Mouse (Mus musculus) lung, postnatal 0 days (tissue): ENCODE data around the gene Cbfb. TPM values are rescaled to one million over a fixed set of nuclear protein-coding genes. Genes with fewer than 3 reads are reported as not detected.

Experiments used
- ATAC-seq: fragments of 200-750 bp; cut with Nextera tagmentation; 2 replicates; pipeline ENCODE4 v1.8.0; 2017; ENCODE audit warnings: moderate library complexity
- DNase-seq: peaks from one replicate; pipeline ENCODE4 v3.0.0-alpha.2; 2016; ENCODE audit warnings: low spot score
- H3K27ac ChIP-seq: fragments of 300-500 bp; sonication (generic); 2 replicates; pipeline ENCODE4 v1.5.1; 2014; ENCODE audit warnings: antibody characterized with exemption, mild to moderate bottlenecking, low read length, mixed read lengths
- H3K27me3 ChIP-seq: fragments of 300-500 bp; sonication (generic); replicated peaks from 2 replicates; pipeline ENCODE4 v1.6.1; 2014; ENCODE audit warnings: low read length, mixed read lengths; ENCODE audit not compliant: insufficient read depth
- H3K36me3 ChIP-seq: fragments of 300-500 bp; sonication (generic); 2 replicates; pipeline ENCODE4 v1.6.1; 2014; ENCODE audit warnings: low read length, mixed read lengths; ENCODE audit not compliant: insufficient read depth
- H3K4me1 ChIP-seq: fragments of 300-500 bp; sonication (generic); 2 replicates; pipeline ENCODE4 v1.6.1; 2014; ENCODE audit warnings: antibody characterized with exemption, low read depth, low read length, mixed read lengths; ENCODE audit not compliant: insufficient read depth
- H3K4me2 ChIP-seq: fragments of 300-500 bp; sonication (generic); replicated peaks from 2 replicates; pipeline ENCODE4 v1.6.1; 2014; ENCODE audit warnings: low read depth, mild to moderate bottlenecking, low read length, moderate library complexity, mixed read lengths
- H3K4me3 ChIP-seq: fragments of 300-500 bp; sonication (generic); 2 replicates; pipeline ENCODE4 v1.5.1; 2014; ENCODE audit warnings: low read depth, low read length
- H3K9ac ChIP-seq: fragments of 300-500 bp; sonication (generic); replicated peaks from 2 replicates; pipeline ENCODE4 v1.6.1; 2014; ENCODE audit warnings: low read depth, mild to moderate bottlenecking
- H3K9me3 ChIP-seq: fragments of 300-500 bp; sonication (generic); 2 replicates; pipeline ENCODE4 v1.6.1; 2016; ENCODE audit warnings: low read length, mixed read lengths
- CTCF ChIP-seq: IDR thresholded peaks from 2 replicates; pipeline ENCODE4 v1.5.1; 2016; ENCODE audit warnings: antibody characterized with exemption, mild to moderate bottlenecking
- EP300 ChIP-seq: IDR thresholded peaks from 2 replicates; pipeline ENCODE4 v1.6.1; 2016; ENCODE audit warnings: antibody characterized with exemption, mild to moderate bottlenecking, control low read depth
- WGBS: fragments of 180-500 bp; shearing (Covaris S2); extraction: QIAGEN DNeasy Blood & Tissue Kit; methylation state at CpG from one replicate; pipeline ENCODE4 v1.1.7; 2014; 5-methylcytosine and 5-hydroxymethylcytosine counted together
- polyA plus RNA-seq: library from polyadenylated mRNA; unstranded; fragments of >200 nt; fragmentation: Nextera tagmentation; extraction: Ambion mirVana; gene quantifications from 2 replicates; pipeline ENCODE4 v1.2.1, GENCODE M21; 2015

Cbfb gene
- polyA plus RNA-seq, 1 experiment from 2014 or later = 29.0 TPM

- Histone ChIP-seq H3K27ac (no peak overlapping the region), H3K9me3 (no peaks in the 10 kb centered on the region), H3K4me3 (no peak overlapping the region), H3K27me3 (no peaks in the 10 kb centered on the region), H3K4me2 (no peak overlapping the region), H3K36me3 (no peaks in the 10 kb centered on the region), H3K4me1 (no peaks in the 10 kb centered on the region), H3K9ac (no peak overlapping the region)
- DNase-seq (no peak), ATAC-seq (no peak)
- TF ChIP-seq EP300 (no peak), CTCF (no peak)
- 31% methylated on average over 5 of the region's 6 CpGs for WGBS
Observed at GRCm38 (mm10) chr8:105164272-105164902, 6.1 kb upstream of the Cbfb start.

GRCm38 (mm10) chr8:105165191-105165590, 5.3 kb upstream of the Cbfb start:
- no peak for ATAC-seq
- H3K4me3 ChIP-seq = no peak overlapping the region
- no peak overlapping the region for H3K27ac ChIP-seq
- TF ChIP-seq CTCF (no peak), EP300 (no peak)
- no peaks in the 10 kb centered on the region for H3K36me3 ChIP-seq
- no peak for DNase-seq
- H3K9ac ChIP-seq = no peak overlapping the region
- no peaks in the 10 kb centered on the region for H3K9me3 ChIP-seq
- 90% methylated on average over 2 of the region's 2 CpGs for WGBS
- H3K4me2 ChIP-seq = no peak overlapping the region
- no peaks in the 10 kb centered on the region for H3K27me3 ChIP-seq
- peaks cover 4% of the 10 kb centered on the region; the same call in 1 of the 2 replicates for H3K4me1 ChIP-seq

GRCm38 (mm10) chr8:105167116-105167515, 3.4 kb upstream of the Cbfb start:
- DNase-seq = no peak
- no peaks in the 10 kb centered on the region for H3K36me3 ChIP-seq
- TF ChIP-seq CTCF = no peak
- TF ChIP-seq EP300 = no peak
- WGBS = 80% methylated on average over 2 of the region's 2 CpGs
- no peak overlapping the region for H3K27ac ChIP-seq
- no peak for ATAC-seq
- H3K4me1 ChIP-seq = peaks cover 4% of the 10 kb centered on the region; the same call in 1 of the 2 replicates
- no peaks in the 10 kb centered on the region for H3K27me3 ChIP-seq
- H3K4me2 ChIP-seq = no peak overlapping the region
- H3K9me3 ChIP-seq = no peaks in the 10 kb centered on the region
- no peak overlapping the region for H3K4me3 ChIP-seq
- no peak overlapping the region for H3K9ac ChIP-seq

- Histone ChIP-seq H3K9ac (no peak overlapping the region), H3K4me2 (peak overlapping the region; percentile 67; the same call in 1 of the 2 replicates), H3K4me1 (peaks cover 4% of the 10 kb centered on the region; the same call in 1 of the 2 replicates), H3K9me3 (no peaks in the 10 kb centered on the region), H3K27me3 (no peaks in the 10 kb centered on the region), H3K27ac (no peak overlapping the region), H3K4me3 (no peak overlapping the region), H3K36me3 (no peaks in the 10 kb centered on the region)
- 25% methylated on average over 3 of the region's 3 CpGs for WGBS
- TF ChIP-seq CTCF = no peak
- no peak for TF ChIP-seq EP300
- no peak for DNase-seq
- ATAC-seq = no peak
Observed at GRCm38 (mm10) chr8:105169582-105169981, 892 bp upstream of the Cbfb start.

GRCm38 (mm10) chr8:105170041-105170380, 463 bp upstream of the Cbfb start:
- Histone ChIP-seq H3K9ac (0 out of 2 replicates have a peak overlapping the region, but pooled peaks have one; percentile 19), H3K27ac (peak overlapping the region; percentile 98), H3K36me3 (no peaks in the 10 kb centered on the region), H3K9me3 (no peaks in the 10 kb centered on the region), H3K4me3 (peak overlapping the region; percentile 96), H3K27me3 (no peaks in the 10 kb centered on the region), H3K4me1 (peaks cover 4% of the 10 kb centered on the region; the same call in 1 of the 2 replicates), H3K4me2 (peak overlapping the region; percentile 67)
- 1% methylated on average over 5 of the region's 5 CpGs for WGBS
- DNase-seq (no peak), ATAC-seq (no peak; the same call in 1 of the 2 replicates)
- TF ChIP-seq CTCF = no peak
- TF ChIP-seq EP300 = no peak

- peaks cover 4% of the 10 kb centered on the region; the same call in 1 of the 2 replicates for H3K4me1 ChIP-seq
- DNase-seq (peak; percentile 79), ATAC-seq (peak; percentile 53)
- H3K4me3 ChIP-seq = peak overlapping the region; percentile 96
- no peaks in the 10 kb centered on the region for H3K36me3 ChIP-seq
- H3K4me2 ChIP-seq = peak overlapping the region; percentile 67
- no peaks in the 10 kb centered on the region for H3K27me3 ChIP-seq
- WGBS = under 1% methylated on average over 86 of the region's 92 CpGs
- peak overlapping the region; percentile 98 for H3K27ac ChIP-seq
- H3K9ac ChIP-seq = peak overlapping the region; percentile 87
- TF ChIP-seq CTCF (no peak), EP300 (no peak)
- no peaks in the 10 kb centered on the region for H3K9me3 ChIP-seq
Observed at GRCm38 (mm10) chr8:105171116-105172002, 885 bp downstream of the Cbfb start.
